Mouse (Mus musculus) heart, embryonic 16.5 days (tissue): ENCODE measurements around the gene Rxfp4. TPM values are rescaled to one million over a fixed set of nuclear protein-coding genes. Genes with fewer than 3 reads are reported as not detected.
A peak's percentile ranks its signal among the peaks of the same experiment; 100 is the strongest.

Experiments
- ATAC-seq: fragments of 200-750 bp; cut with Nextera tagmentation; replicated peaks from 2 replicates; pipeline ENCODE4 v1.8.0; 2017; ENCODE audit warnings: moderate number of reproducible peaks; ENCODE audit not compliant: insufficient read depth, low FRiP score; ENCODE audit errors: extremely low read depth
- H3K27ac ChIP-seq: fragments of 300-500 bp; sonication (generic); 2 replicates; pipeline ENCODE4 v1.5.1; 2014; ENCODE audit warnings: mild to moderate bottlenecking, low read length, control low read depth, moderate library complexity
- H3K27me3 ChIP-seq: fragments of 300-500 bp; sonication (generic); 2 replicates; pipeline ENCODE4 v1.6.1; 2014; ENCODE audit warnings: low read length, mixed read lengths; ENCODE audit not compliant: control insufficient read depth, insufficient read depth
- H3K36me3 ChIP-seq: fragments of 300-500 bp; sonication (generic); 2 replicates; pipeline ENCODE4 v1.6.1; 2014; ENCODE audit not compliant: control insufficient read depth, insufficient read depth
- H3K4me1 ChIP-seq: fragments of 300-500 bp; sonication (generic); 2 replicates; pipeline ENCODE4 v1.6.1; 2014; ENCODE audit warnings: low read length, mixed read lengths; ENCODE audit not compliant: control insufficient read depth, insufficient read depth
- H3K4me2 ChIP-seq: fragments of 300-500 bp; sonication (generic); 2 replicates; pipeline ENCODE4 v1.6.1; 2014; ENCODE audit warnings: low read depth, mild to moderate bottlenecking, control low read depth, low read length
- H3K4me3 ChIP-seq: fragments of 300-500 bp; sonication (generic); 2 replicates; pipeline ENCODE4 v1.5.1; 2014; ENCODE audit warnings: mild to moderate bottlenecking, control low read depth, low read length
- H3K9ac ChIP-seq: fragments of 300-500 bp; sonication (generic); 2 replicates; pipeline ENCODE4 v1.6.1; 2014; ENCODE audit warnings: low read length, control low read depth
- H3K9me3 ChIP-seq: fragments of 300-500 bp; sonication (generic); replicated peaks from 2 replicates; pipeline ENCODE4 v1.6.1; 2016; ENCODE audit warnings: low read length; ENCODE audit not compliant: control insufficient read depth
- WGBS: fragments of 180-500 bp; shearing (Covaris S2); extraction: QIAGEN DNeasy Blood & Tissue Kit; methylation state at CpG from one replicate; pipeline ENCODE4 v1.1.7; 2014; 5-methylcytosine and 5-hydroxymethylcytosine counted together
- polyA plus RNA-seq: library from polyadenylated mRNA; unstranded; fragments of >200 nt; fragmentation: Nextera tagmentation; extraction: Ambion mirVana; gene quantifications from 2 replicates; pipeline ENCODE4 v1.2.1, GENCODE M21; 2015

The Rxfp4 gene
- polyA plus RNA-seq, 1 experiment from 2014 or later: not detected

GRCm38 (mm10) chr3:88684980-88685941 is 32.3 kb upstream of the Rxfp4 start, which contains the start of gene Khdc4:
Khdc4 (plus strand) TSS chr3:88685803.
- under 1% methylated on average over 47 of the region's 47 CpGs for WGBS
- Histone ChIP-seq H3K36me3 (peaks cover 16% of the 10 kb centered on the region), H3K9me3 (no peaks in the 10 kb centered on the region), H3K9ac (peak within 1 kb of the TSS; percentile 98), H3K4me3 (peak within 1 kb of the TSS; percentile 99), H3K27ac (peak within 1 kb of the TSS; percentile 98), H3K4me1 (peaks cover 13% of the 10 kb centered on the region), H3K4me2 (peak within 1 kb of the TSS; percentile 97), H3K27me3 (no peaks in the 10 kb centered on the region)
- peak; percentile 99 for ATAC-seq

GRCm38 (mm10) chr3:88684236-88684979 is 31.5 kb upstream of the Rxfp4 start:
- Histone ChIP-seq H3K4me1 (peaks cover 13% of the 10 kb centered on the region), H3K4me3 (peak overlapping the region; percentile 99), H3K36me3 (peaks cover 7% of the 10 kb centered on the region; the same call in 1 of the 2 replicates), H3K4me2 (peak overlapping the region; percentile 54), H3K9ac (peak overlapping the region; percentile 73), H3K9me3 (no peaks in the 10 kb centered on the region), H3K27me3 (no peaks in the 10 kb centered on the region), H3K27ac (peak overlapping the region; percentile 92)
- no peak for ATAC-seq
- 58% methylated on average over 7 of the region's 8 CpGs for WGBS

GRCm38 (mm10) chr3:88683814-88684213 is 30.9 kb upstream of the Rxfp4 start:
- no peak for ATAC-seq
- Histone ChIP-seq H3K4me1 (peaks cover 13% of the 10 kb centered on the region), H3K27ac (no peak overlapping the region), H3K9me3 (no peaks in the 10 kb centered on the region), H3K36me3 (peaks cover 3% of the 10 kb centered on the region; the same call in 1 of the 2 replicates), H3K27me3 (no peaks in the 10 kb centered on the region), H3K4me2 (no peak overlapping the region), H3K4me3 (no peak overlapping the region), H3K9ac (no peak overlapping the region)
- WGBS: 63% methylated on average over 2 of the region's 2 CpGs

- Histone ChIP-seq H3K27me3 (no peaks in the 10 kb centered on the region), H3K4me2 (peak overlapping the region; percentile 72), H3K27ac (no peak overlapping the region), H3K9me3 (no peaks in the 10 kb centered on the region), H3K36me3 (no peaks in the 10 kb centered on the region), H3K9ac (peak overlapping the region; percentile 69), H3K4me3 (peak overlapping the region; percentile 42), H3K4me1 (no peaks in the 10 kb centered on the region)
- ATAC-seq: peak; percentile 58; the same call in 1 of the 2 replicates
- 9% methylated on average over 11 of the region's 11 CpGs for WGBS
Measured at GRCm38 (mm10) chr3:88677399-88677798, 24.5 kb upstream of the Rxfp4 start.

- Histone ChIP-seq H3K4me1 (no peaks in the 10 kb centered on the region), H3K27ac (no peak overlapping the region), H3K36me3 (no peaks in the 10 kb centered on the region), H3K27me3 (no peaks in the 10 kb centered on the region), H3K9ac (no peak overlapping the region), H3K4me3 (no peak overlapping the region), H3K4me2 (no peak overlapping the region), H3K9me3 (peaks cover 3% of the 10 kb centered on the region; the same call in 1 of the 2 replicates)
- WGBS: 51% methylated on average over 4 of the region's 4 CpGs
- no peak; the same call in 1 of the 2 replicates for ATAC-seq
Measured at GRCm38 (mm10) chr3:88664095-88664494, 11.2 kb upstream of the Rxfp4 start.

- no peak overlapping the region for H3K27ac ChIP-seq
- no peak for ATAC-seq
- 24% methylated on average over 6 of the region's 6 CpGs for WGBS
- H3K4me1 ChIP-seq: peaks cover 4% of the 10 kb centered on the region
- H3K9me3 ChIP-seq: 0 out of 2 replicates have a peak, but pooled peaks cover 3% of the 10 kb centered on the region
- H3K9ac ChIP-seq: no peak overlapping the region
- no peak overlapping the region for H3K4me2 ChIP-seq
- no peaks in the 10 kb centered on the region for H3K27me3 ChIP-seq
- no peaks in the 10 kb centered on the region for H3K36me3 ChIP-seq
- H3K4me3 ChIP-seq: no peak overlapping the region
Measured at GRCm38 (mm10) chr3:88659798-88660197, 6.9 kb upstream of the Rxfp4 start.

- no peak overlapping the region for H3K4me2 ChIP-seq
- no peak overlapping the region for H3K9ac ChIP-seq
- 66% methylated on average over 5 of the region's 5 CpGs for WGBS
- 0 out of 2 replicates have a peak, but pooled peaks cover 3% of the 10 kb centered on the region for H3K9me3 ChIP-seq
- no peaks in the 10 kb centered on the region for H3K36me3 ChIP-seq
- H3K27ac ChIP-seq: no peak overlapping the region
- H3K27me3 ChIP-seq: no peaks in the 10 kb centered on the region
- no peak for ATAC-seq
- H3K4me1 ChIP-seq: peaks cover 16% of the 10 kb centered on the region
- H3K4me3 ChIP-seq: no peak overlapping the region
Measured at GRCm38 (mm10) chr3:88658441-88659127, 5.6 kb upstream of the Rxfp4 start.

- H3K9ac ChIP-seq: no peak overlapping the region
- H3K4me2 ChIP-seq: no peak overlapping the region
- H3K9me3 ChIP-seq: no peaks in the 10 kb centered on the region
- H3K4me1 ChIP-seq: peaks cover 20% of the 10 kb centered on the region
- H3K36me3 ChIP-seq: no peaks in the 10 kb centered on the region
- no peak for ATAC-seq
- H3K4me3 ChIP-seq: no peak overlapping the region
- H3K27me3 ChIP-seq: no peaks in the 10 kb centered on the region
- H3K27ac ChIP-seq: no peak overlapping the region
- 71% methylated on average over 8 of the region's 8 CpGs for WGBS
Measured at GRCm38 (mm10) chr3:88655619-88656018, 2.7 kb upstream of the Rxfp4 start.
